Mouse (Mus musculus): ENCODE data around the gene Glrx2. TPM values are rescaled to one million over a fixed set of nuclear protein-coding genes. Genes with fewer than 3 reads are reported as not detected.
"Not testable (repeated sequence)": the region's sequence is repeated elsewhere in the genome, so short reads cannot be mapped to it uniquely, and the experiment has no call there.

Gene Glrx2
- polyA plus RNA-seq (2015; fragmentation: Nextera tagmentation; extraction: Ambion mirVana), result 92.9 and 93.7 TPM in 2 replicates

- not testable (repeated sequence) for H3K4me3 ChIP-seq; H3K36me3 ChIP-seq; H3K4me2 ChIP-seq; H3K4me1 ChIP-seq; H3K27ac ChIP-seq; H3K27me3 ChIP-seq; ATAC-seq (ENCODE audit: insufficient number of reproducible peaks, low FRiP score, low TSS enrichment, low read depth); H3K9ac ChIP-seq; H3K9me3 ChIP-seq
- no CpG with 5 or more reads among the region's 2 CpGs for WGBS
These were observed at the start of gene Glrx2 for GRCm38 (mm10) chr1:143716038-143716437. Gene Glrx2 (plus strand): TSS chr1:143716338.

DNA sequence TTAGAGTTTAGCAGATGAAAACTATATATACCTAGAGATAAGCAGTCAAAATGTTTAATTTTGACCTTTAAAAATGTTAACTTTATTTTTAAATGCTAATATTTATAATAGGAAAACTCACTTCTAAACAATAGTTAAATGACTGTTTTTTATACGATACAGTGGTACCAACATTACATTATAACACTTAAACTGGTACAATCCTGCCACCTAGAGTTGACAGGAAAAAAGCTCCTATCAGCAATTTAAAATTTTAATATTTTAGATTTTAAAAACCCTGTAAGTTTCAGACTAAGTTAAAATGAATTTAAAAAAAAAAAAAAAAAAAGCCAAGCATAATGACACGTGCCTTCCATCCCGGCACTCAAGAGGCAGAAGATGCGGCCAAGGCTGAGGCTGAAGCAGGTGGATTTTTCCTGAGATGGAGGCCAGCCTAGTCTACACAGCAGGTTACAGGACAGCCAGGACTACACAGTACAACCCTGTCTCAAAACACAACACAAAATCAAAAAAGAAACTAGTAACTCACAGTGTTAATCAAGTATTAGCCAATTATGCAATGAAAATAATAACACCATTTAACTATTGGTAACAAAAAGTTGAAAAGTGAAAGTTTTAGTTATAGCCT, 40.3 kb upstream of the Glrx2 start:
- no peak for ATAC-seq (ENCODE audit: insufficient number of reproducible peaks, low FRiP score, low TSS enrichment, low read depth)
- 91% methylated on average over 4 of the region's 4 CpGs for WGBS

GRCm38 (mm10) chr1:143681108-143681507, 35.0 kb upstream of the Glrx2 start:
- Histone ChIP-seq H3K27me3 (no peaks in the 10 kb centered on the region), H3K4me1 (no peaks in the 10 kb centered on the region), H3K4me3 (no peak overlapping the region), H3K36me3 (peaks cover 35% of the 10 kb centered on the region), H3K27ac (no peak overlapping the region), H3K9me3 (no peaks in the 10 kb centered on the region), H3K9ac (no peak overlapping the region), H3K4me2 (no peak overlapping the region)
- 94% methylated on average over 5 of the region's 5 CpGs for WGBS
- ATAC-seq (ENCODE audit: insufficient number of reproducible peaks, low FRiP score, low TSS enrichment, low read depth), result no peak

More for the DNA sequence above, 40.3 kb upstream of the Glrx2 start:
- Histone ChIP-seq H3K4me2 (no peak overlapping the region), H3K4me3 (no peak overlapping the region), H3K9ac (no peak overlapping the region), H3K4me1 (no peaks in the 10 kb centered on the region), H3K27me3 (no peaks in the 10 kb centered on the region), H3K9me3 (no peaks in the 10 kb centered on the region), H3K36me3 (peaks cover 36% of the 10 kb centered on the region), H3K27ac (no peak overlapping the region)

GRCm38 (mm10) chr1:143684849-143685248, 31.3 kb upstream of the Glrx2 start:
- ATAC-seq (ENCODE audit: insufficient number of reproducible peaks, low FRiP score, low TSS enrichment, low read depth), result no peak
- no peaks in the 10 kb centered on the region for H3K9me3 ChIP-seq
- peaks cover 32% of the 10 kb centered on the region for H3K36me3 ChIP-seq
- H3K4me2 ChIP-seq, result no peak overlapping the region
- H3K27me3 ChIP-seq, result no peaks in the 10 kb centered on the region
- WGBS, result 89% methylated on average over 3 of the region's 3 CpGs
- H3K4me3 ChIP-seq, result no peak overlapping the region
- no peak overlapping the region for H3K9ac ChIP-seq
- H3K4me1 ChIP-seq, result no peaks in the 10 kb centered on the region
- no peak overlapping the region for H3K27ac ChIP-seq

- Histone ChIP-seq H3K4me3 (peak overlapping the region; percentile 85), H3K9ac (peak overlapping the region; percentile 89), H3K4me1 (no peaks in the 10 kb centered on the region), H3K27me3 (no peaks in the 10 kb centered on the region), H3K27ac (peak overlapping the region; percentile 95), H3K4me2 (peak overlapping the region; percentile 53), H3K36me3 (peaks cover 12% of the 10 kb centered on the region), H3K9me3 (no peaks in the 10 kb centered on the region)
- no peak for ATAC-seq (ENCODE audit: insufficient number of reproducible peaks, low FRiP score, low TSS enrichment, low read depth)
- under 1% methylated on average over 13 of the region's 13 CpGs for WGBS
These were observed 14.4 kb upstream of the Glrx2 start for GRCm38 (mm10) chr1:143701736-143702135.

DNA sequence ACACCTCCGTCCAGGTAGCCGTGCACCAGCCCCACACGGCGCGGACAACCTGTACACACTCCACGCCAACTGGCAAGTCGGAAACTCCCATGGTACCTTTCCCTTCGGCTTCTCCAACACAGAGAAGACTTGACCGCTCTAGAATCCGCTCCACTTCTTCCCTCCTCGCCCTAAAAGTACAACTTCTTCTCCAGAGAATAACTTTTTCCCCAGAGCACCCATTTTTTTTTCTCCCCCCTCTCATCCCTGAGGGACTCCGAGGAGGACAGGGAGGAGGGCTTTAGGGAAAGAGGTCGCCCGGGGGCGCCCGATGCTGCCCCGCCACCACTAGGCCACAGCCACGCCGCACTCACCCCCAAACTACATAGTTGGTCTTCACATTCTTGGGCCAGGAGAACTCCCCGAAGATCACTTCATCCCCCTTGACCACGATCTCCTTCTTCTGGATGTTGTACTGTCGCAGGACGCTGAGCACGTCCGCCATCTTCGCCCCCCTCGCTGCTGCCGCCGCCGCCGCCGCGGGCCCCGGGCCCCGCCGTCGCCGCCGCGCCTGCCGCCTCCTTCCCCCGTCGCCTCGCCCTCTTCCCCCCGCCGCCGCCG, 13.9 kb upstream of the Glrx2 start:
- ATAC-seq (ENCODE audit: insufficient number of reproducible peaks, low FRiP score, low TSS enrichment, low read depth), result peak; percentile 62
- Histone ChIP-seq H3K9me3 (no peaks in the 10 kb centered on the region), H3K27ac (peak overlapping the region; percentile 95), H3K4me3 (peak overlapping the region; percentile 85), H3K4me1 (no peaks in the 10 kb centered on the region), H3K36me3 (peaks cover 8% of the 10 kb centered on the region), H3K4me2 (peak overlapping the region; percentile 53), H3K9ac (peak overlapping the region; percentile 89), H3K27me3 (no peaks in the 10 kb centered on the region)
- WGBS, result under 1% methylated on average over 47 of the region's 48 CpGs

- H3K4me1 ChIP-seq, result no peaks in the 10 kb centered on the region
- ATAC-seq (ENCODE audit: insufficient number of reproducible peaks, low FRiP score, low TSS enrichment, low read depth), result peak; percentile 99
- no peaks in the 10 kb centered on the region for H3K9me3 ChIP-seq
- H3K4me2 ChIP-seq, result peak within 1 kb of the TSS; percentile 69
- H3K9ac ChIP-seq, result peak within 1 kb of the TSS; percentile 89
- H3K4me3 ChIP-seq, result peak within 1 kb of the TSS; percentile 85
- no peaks in the 10 kb centered on the region for H3K27me3 ChIP-seq
- peak within 1 kb of the TSS; percentile 95 for H3K27ac ChIP-seq
- H3K36me3 ChIP-seq, result peaks cover 7% of the 10 kb centered on the region
- under 1% methylated on average over 60 of the region's 74 CpGs for WGBS
These were observed 13.3 kb upstream of the Glrx2 start, which contains the start of gene Cdc73 for GRCm38 (mm10) chr1:143702741-143703262. Gene Cdc73 (minus strand): TSS chr1:143702893.

- no peak for ATAC-seq (ENCODE audit: insufficient number of reproducible peaks, low FRiP score, low TSS enrichment, low read depth)
- Histone ChIP-seq H3K9me3 (no peaks in the 10 kb centered on the region), H3K36me3 (no peaks in the 10 kb centered on the region), H3K27ac (no peak overlapping the region), H3K9ac (no peak overlapping the region), H3K4me3 (no peak overlapping the region), H3K4me1 (no peaks in the 10 kb centered on the region), H3K27me3 (no peaks in the 10 kb centered on the region), H3K4me2 (no peak overlapping the region)
- 76% methylated on average over 4 of the region's 4 CpGs for WGBS
These were observed 9.1 kb upstream of the Glrx2 start for GRCm38 (mm10) chr1:143707006-143707405.

DNA sequence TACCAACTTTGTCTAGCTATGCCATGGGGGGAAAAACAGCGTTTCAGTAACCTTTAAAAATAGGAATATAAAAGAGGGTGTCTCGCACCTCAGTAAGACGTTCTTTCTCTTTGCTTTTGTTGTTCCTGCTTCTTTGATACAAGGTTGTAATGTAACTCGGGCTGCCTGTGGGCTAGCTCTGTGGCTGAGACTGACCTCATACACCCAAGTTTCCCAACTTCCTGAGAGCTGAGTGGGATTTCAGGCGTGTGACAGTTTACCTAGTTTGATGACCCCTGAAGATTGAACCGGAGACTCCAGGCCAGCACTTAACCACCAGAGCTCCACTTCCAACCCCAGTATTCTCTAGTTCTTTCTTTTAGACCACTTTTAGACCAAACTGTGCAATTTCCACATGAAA, 7.8 kb upstream of the Glrx2 start:
- H3K36me3 ChIP-seq, result no peaks in the 10 kb centered on the region
- no peak overlapping the region for H3K9ac ChIP-seq
- no peaks in the 10 kb centered on the region for H3K4me1 ChIP-seq
- WGBS, result 66% methylated on average over 6 of the region's 6 CpGs
- no peaks in the 10 kb centered on the region for H3K27me3 ChIP-seq
- H3K27ac ChIP-seq, result no peak overlapping the region
- no peak for ATAC-seq (ENCODE audit: insufficient number of reproducible peaks, low FRiP score, low TSS enrichment, low read depth)
- no peaks in the 10 kb centered on the region for H3K9me3 ChIP-seq
- H3K4me3 ChIP-seq, result no peak overlapping the region
- H3K4me2 ChIP-seq, result no peak overlapping the region

- WGBS, result 50% methylated on average over 7 of the region's 7 CpGs
- no peaks in the 10 kb centered on the region for H3K4me1 ChIP-seq
- no peak overlapping the region for H3K9ac ChIP-seq
- no peaks in the 10 kb centered on the region for H3K36me3 ChIP-seq
- no peak overlapping the region for H3K27ac ChIP-seq
- ATAC-seq (ENCODE audit: insufficient number of reproducible peaks, low FRiP score, low TSS enrichment, low read depth), result no peak
- H3K9me3 ChIP-seq, result no peaks in the 10 kb centered on the region
- no peak overlapping the region for H3K4me2 ChIP-seq
- no peaks in the 10 kb centered on the region for H3K27me3 ChIP-seq
- H3K4me3 ChIP-seq, result no peak overlapping the region
These were observed 6.0 kb upstream of the Glrx2 start for GRCm38 (mm10) chr1:143709966-143710626.

DNA sequence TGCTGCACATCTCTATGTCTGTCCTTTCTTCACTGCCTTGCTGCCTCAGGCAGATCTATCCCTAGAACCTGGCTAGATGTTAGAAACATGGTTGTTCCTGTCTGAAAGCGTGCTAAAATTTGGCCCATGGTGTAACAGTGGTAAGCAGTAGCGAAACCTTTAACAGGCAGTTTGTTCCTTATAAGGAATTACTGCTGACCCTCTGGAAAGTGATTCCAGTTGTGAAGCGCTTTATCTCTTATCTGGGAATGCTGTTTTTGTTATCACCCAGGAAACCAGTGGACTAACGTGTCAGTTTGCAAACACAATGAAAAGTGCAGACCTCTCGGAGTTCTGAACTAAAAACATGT, 5.5 kb upstream of the Glrx2 start:
- H3K27me3 ChIP-seq, result no peaks in the 10 kb centered on the region
- H3K36me3 ChIP-seq, result no peaks in the 10 kb centered on the region
- H3K9ac ChIP-seq, result no peak overlapping the region
- H3K9me3 ChIP-seq, result no peaks in the 10 kb centered on the region
- H3K4me3 ChIP-seq, result no peak overlapping the region
- no peak for ATAC-seq (ENCODE audit: insufficient number of reproducible peaks, low FRiP score, low TSS enrichment, low read depth)
- H3K4me2 ChIP-seq, result no peak overlapping the region
- no peaks in the 10 kb centered on the region for H3K4me1 ChIP-seq
- no peak overlapping the region for H3K27ac ChIP-seq
- WGBS, result 73% methylated on average over 5 of the region's 5 CpGs

- Histone ChIP-seq H3K27me3 (no peaks in the 10 kb centered on the region), H3K9ac (no peak overlapping the region), H3K4me3 (no peak overlapping the region), H3K4me2 (no peak overlapping the region), H3K4me1 (no peaks in the 10 kb centered on the region), H3K9me3 (no peaks in the 10 kb centered on the region), H3K27ac (no peak overlapping the region), H3K36me3 (no peaks in the 10 kb centered on the region)
- no peak for ATAC-seq (ENCODE audit: insufficient number of reproducible peaks, low FRiP score, low TSS enrichment, low read depth)
- WGBS, result 85% methylated on average over 5 of the region's 5 CpGs
These were observed 8.4 kb downstream of the Glrx2 start for GRCm38 (mm10) chr1:143724456-143725064.

Measured in limb, embryonic 15.5 days (tissue).